32 mouse cellular contexts compared by ENCODE assay signal in genomic region chr9:53614286-53614685, GRCm38 (mm10).
"Had no signal": no experiment of that assay in that cellular context is flagged by ENCODE, and none has a peak within 500 bp of the region (broad histone marks: within the 10 kb centered on the region; RNA-seq: fewer than 3 reads in every experiment).

No protein-coding gene starts in this region.

- H3K4me2 ChIP-seq: heart, embryonic 11.5 days; heart, embryonic 12.5 days; heart, embryonic 13.5 days; heart, embryonic 15.5 days; hindbrain, embryonic 12.5 days; hindbrain, embryonic 13.5 days; hindbrain, embryonic 14.5 days; hindbrain, embryonic 15.5 days; intestine, embryonic 15.5 days; kidney, embryonic 15.5 days had no signal

- H3K4me1 ChIP-seq: intestine, embryonic 15.5 days had no signal

- H3K9ac ChIP-seq: heart, embryonic 12.5 days; heart, embryonic 13.5 days; heart, embryonic 15.5 days; hindbrain, embryonic 12.5 days; hindbrain, embryonic 13.5 days; hindbrain, embryonic 14.5 days; hindbrain, embryonic 15.5 days; intestine, embryonic 15.5 days; kidney, embryonic 15.5 days had no signal

- ATAC-seq: hindbrain, embryonic 16.5 days; hindbrain, postnatal 0 days; inflammation-experienced regulatory T-cells, adult 6 months; intestine, embryonic 15.5 days; intestine, embryonic 16.5 days; intestine, postnatal 0 days had no signal

- H3K4me3 ChIP-seq: heart, embryonic 10.5 days; heart, embryonic 12.5 days; heart, embryonic 13.5 days; heart, embryonic 15.5 days; hindbrain, embryonic 10.5 days; hindbrain, embryonic 12.5 days; hindbrain, embryonic 13.5 days; hindbrain, embryonic 15.5 days; intestine, embryonic 15.5 days; kidney, embryonic 15.5 days; layer of hippocampus, adult 2 months; left cerebral cortex, adult 2 months had no signal

- H3K9me3 ChIP-seq: heart, embryonic 10.5 days; heart, embryonic 12.5 days; heart, embryonic 13.5 days; heart, embryonic 15.5 days; hindbrain, embryonic 10.5 days; hindbrain, embryonic 12.5 days; hindbrain, embryonic 13.5 days; hindbrain, embryonic 15.5 days; intestine, embryonic 15.5 days; kidney, embryonic 15.5 days had no signal

- DNase-seq: heart, postnatal 10 days; heart, postnatal 14 days; heart, postnatal 36 days; heart, postnatal 4 days; kidney, adult 18-20 months; kidney, postnatal 10 days; kidney, postnatal 14 days; kidney, postnatal 25 days; kidney, postnatal 36 days; kidney, postnatal 4 days; layer of hippocampus, adult 9-11 months; layer of hippocampus, postnatal 36 days had no signal

- H3K27me3 ChIP-seq: heart, embryonic 12.5 days; heart, embryonic 13.5 days; heart, embryonic 15.5 days; hindbrain, embryonic 12.5 days; hindbrain, embryonic 13.5 days; hindbrain, embryonic 15.5 days; intestine, embryonic 15.5 days; kidney, embryonic 15.5 days had no signal

- H3K27ac ChIP-seq: heart, embryonic 10.5 days; hindbrain, embryonic 10.5 days; hindbrain, embryonic 12.5 days; hindbrain, embryonic 13.5 days; hindbrain, embryonic 14.5 days; hindbrain, embryonic 15.5 days; hindbrain, postnatal 0 days; intestine, embryonic 15.5 days; kidney, embryonic 15.5 days; kidney, postnatal 0 days; layer of hippocampus, adult 2 months; left cerebral cortex, adult 2 months had no signal
